Mouse (Mus musculus): Measurements from ENCODE around the gene Cyb5d1. TPM values are rescaled to one million over a fixed set of nuclear protein-coding genes. Genes with fewer than 3 reads are reported as not detected.

Cyb5d1 gene
- polyA plus RNA-seq, 1 experiment from 2014 or later: 23.9 TPM

GRCm38 (mm10) chr11:69379600-69379999 lies 15.8 kb downstream of the Cyb5d1 start:
- H3K9ac ChIP-seq (ENCODE audit: low read depth, low read length): no peak overlapping the region
- no peaks in the 10 kb centered on the region for H3K9me3 ChIP-seq (ENCODE audit: control insufficient read depth, low read length)
- 82% methylated on average over 3 of the region's 3 CpGs for WGBS
- H3K4me2 ChIP-seq (replicated peaks; ENCODE audit: low read depth, low read length): no peak overlapping the region
- peaks cover 33% of the 10 kb centered on the region for H3K36me3 ChIP-seq (ENCODE audit: control insufficient read depth, insufficient read depth, low read length)
- no peaks in the 10 kb centered on the region for H3K4me1 ChIP-seq (ENCODE audit: control insufficient read depth, insufficient read depth, low read length)
- H3K27me3 ChIP-seq (ENCODE audit: control insufficient read depth, insufficient read depth, low read length): no peaks in the 10 kb centered on the region
- no peak overlapping the region for H3K4me3 ChIP-seq (ENCODE audit: low read length)
- ATAC-seq (ENCODE audit: low FRiP score, low TSS enrichment): no peak
- H3K27ac ChIP-seq (ENCODE audit: low read depth, low read length): no peak overlapping the region

- WGBS: 93% methylated on average over 3 of the region's 3 CpGs
Observed at GRCm38 (mm10) chr11:69377766-69378165, 17.7 kb downstream of the Cyb5d1 start.

GRCm38 (mm10) chr11:69375646-69376045 lies 19.8 kb downstream of the Cyb5d1 start:
- Histone ChIP-seq H3K27ac (ENCODE audit: low read depth, low read length) (no peak overlapping the region), H3K9me3 (ENCODE audit: control insufficient read depth, low read length) (no peaks in the 10 kb centered on the region), H3K36me3 (ENCODE audit: control insufficient read depth, insufficient read depth, low read length) (peaks cover 46% of the 10 kb centered on the region), H3K9ac (ENCODE audit: low read depth, low read length) (no peak overlapping the region), H3K4me3 (ENCODE audit: low read length) (no peak overlapping the region), H3K4me2 (replicated peaks; ENCODE audit: low read depth, low read length) (no peak overlapping the region), H3K4me1 (ENCODE audit: control insufficient read depth, insufficient read depth, low read length) (peaks cover 18% of the 10 kb centered on the region), H3K27me3 (ENCODE audit: control insufficient read depth, insufficient read depth, low read length) (no peaks in the 10 kb centered on the region)
- no peak for ATAC-seq (ENCODE audit: low FRiP score, low TSS enrichment)
- WGBS: 91% methylated on average over 4 of the region's 4 CpGs

More at GRCm38 (mm10) chr11:69377766-69378165, 17.7 kb downstream of the Cyb5d1 start:
- H3K4me2 ChIP-seq (replicated peaks; ENCODE audit: low read depth, low read length): no peak overlapping the region
- no peaks in the 10 kb centered on the region for H3K9me3 ChIP-seq (ENCODE audit: control insufficient read depth, low read length)
- no peak overlapping the region for H3K27ac ChIP-seq (ENCODE audit: low read depth, low read length)
- H3K4me1 ChIP-seq (ENCODE audit: control insufficient read depth, insufficient read depth, low read length): no peaks in the 10 kb centered on the region
- no peak overlapping the region for H3K4me3 ChIP-seq (ENCODE audit: low read length)
- peaks cover 46% of the 10 kb centered on the region for H3K36me3 ChIP-seq (ENCODE audit: control insufficient read depth, insufficient read depth, low read length)
- ATAC-seq (ENCODE audit: low FRiP score, low TSS enrichment): no peak
- H3K9ac ChIP-seq (ENCODE audit: low read depth, low read length): no peak overlapping the region
- no peaks in the 10 kb centered on the region for H3K27me3 ChIP-seq (ENCODE audit: control insufficient read depth, insufficient read depth, low read length)

GRCm38 (mm10) chr11:69373223-69373965 lies 22.0 kb downstream of the Cyb5d1 start:
- peaks cover 18% of the 10 kb centered on the region for H3K4me1 ChIP-seq (ENCODE audit: control insufficient read depth, insufficient read depth, low read length)
- H3K27me3 ChIP-seq (ENCODE audit: control insufficient read depth, insufficient read depth, low read length): no peaks in the 10 kb centered on the region
- no peak for ATAC-seq (ENCODE audit: low FRiP score, low TSS enrichment)
- H3K4me3 ChIP-seq (ENCODE audit: low read length): no peak overlapping the region
- no peak overlapping the region for H3K9ac ChIP-seq (ENCODE audit: low read depth, low read length)
- H3K4me2 ChIP-seq (replicated peaks; ENCODE audit: low read depth, low read length): no peak overlapping the region
- no peak overlapping the region for H3K27ac ChIP-seq (ENCODE audit: low read depth, low read length)
- WGBS: 94% methylated on average over 16 of the region's 16 CpGs
- peaks cover 40% of the 10 kb centered on the region for H3K36me3 ChIP-seq (ENCODE audit: control insufficient read depth, insufficient read depth, low read length)
- no peaks in the 10 kb centered on the region for H3K9me3 ChIP-seq (ENCODE audit: control insufficient read depth, low read length)

GRCm38 (mm10) chr11:69372780-69373170 lies 22.7 kb downstream of the Cyb5d1 start:
- Histone ChIP-seq H3K36me3 (ENCODE audit: control insufficient read depth, insufficient read depth, low read length) (peaks cover 37% of the 10 kb centered on the region), H3K4me2 (replicated peaks; ENCODE audit: low read depth, low read length) (peak overlapping the region; percentile 40; the same call in 1 of the 2 replicates), H3K4me3 (ENCODE audit: low read length) (no peak overlapping the region), H3K4me1 (ENCODE audit: control insufficient read depth, insufficient read depth, low read length) (peaks cover 21% of the 10 kb centered on the region), H3K9ac (ENCODE audit: low read depth, low read length) (no peak overlapping the region), H3K27me3 (ENCODE audit: control insufficient read depth, insufficient read depth, low read length) (no peaks in the 10 kb centered on the region), H3K27ac (ENCODE audit: low read depth, low read length) (peak overlapping the region; percentile 82; the same call in 1 of the 2 replicates), H3K9me3 (ENCODE audit: control insufficient read depth, low read length) (no peaks in the 10 kb centered on the region)
- ATAC-seq (ENCODE audit: low FRiP score, low TSS enrichment): no peak
- 65% methylated on average over 3 of the region's 3 CpGs for WGBS

- Histone ChIP-seq H3K27me3 (ENCODE audit: control insufficient read depth, insufficient read depth, low read length) (no peaks in the 10 kb centered on the region), H3K4me1 (ENCODE audit: control insufficient read depth, insufficient read depth, low read length) (peaks cover 23% of the 10 kb centered on the region), H3K9ac (ENCODE audit: low read depth, low read length) (peak overlapping the region; percentile 34), H3K27ac (ENCODE audit: low read depth, low read length) (peak overlapping the region; percentile 82; the same call in 1 of the 2 replicates), H3K9me3 (ENCODE audit: control insufficient read depth, low read length) (no peaks in the 10 kb centered on the region), H3K4me3 (ENCODE audit: low read length) (peak overlapping the region; percentile 15; the same call in 1 of the 2 replicates), H3K36me3 (ENCODE audit: control insufficient read depth, insufficient read depth, low read length) (peaks cover 32% of the 10 kb centered on the region), H3K4me2 (replicated peaks; ENCODE audit: low read depth, low read length) (peak overlapping the region; percentile 40)
- 22% methylated on average over 12 of the region's 12 CpGs for WGBS
- no peak for ATAC-seq (ENCODE audit: low FRiP score, low TSS enrichment)
Observed at GRCm38 (mm10) chr11:69372056-69372779, 23.2 kb downstream of the Cyb5d1 start.

GRCm38 (mm10) chr11:69371601-69372000 lies 23.8 kb downstream of the Cyb5d1 start:
- Histone ChIP-seq H3K27me3 (ENCODE audit: control insufficient read depth, insufficient read depth, low read length) (no peaks in the 10 kb centered on the region), H3K9me3 (ENCODE audit: control insufficient read depth, low read length) (no peaks in the 10 kb centered on the region), H3K4me1 (ENCODE audit: control insufficient read depth, insufficient read depth, low read length) (peaks cover 23% of the 10 kb centered on the region), H3K27ac (ENCODE audit: low read depth, low read length) (peak overlapping the region; percentile 82; the same call in 1 of the 2 replicates), H3K4me3 (ENCODE audit: low read length) (peak overlapping the region; percentile 15; the same call in 1 of the 2 replicates), H3K4me2 (replicated peaks; ENCODE audit: low read depth, low read length) (peak overlapping the region; percentile 40), H3K9ac (ENCODE audit: low read depth, low read length) (peak overlapping the region; percentile 34; the same call in 1 of the 2 replicates), H3K36me3 (ENCODE audit: control insufficient read depth, insufficient read depth, low read length) (peaks cover 28% of the 10 kb centered on the region)
- 35% methylated on average over 12 of the region's 12 CpGs for WGBS
- no peak for ATAC-seq (ENCODE audit: low FRiP score, low TSS enrichment)

- Histone ChIP-seq H3K4me3 (ENCODE audit: low read length) (peak overlapping the region; percentile 15; the same call in 1 of the 2 replicates), H3K4me1 (ENCODE audit: control insufficient read depth, insufficient read depth, low read length) (peaks cover 26% of the 10 kb centered on the region), H3K9ac (ENCODE audit: low read depth, low read length) (peak overlapping the region; percentile 28; the same call in 1 of the 2 replicates)
Observed at GRCm38 (mm10) chr11:69370817-69371215, 24.6 kb downstream of the Cyb5d1 start.

More at GRCm38 (mm10) chr11:69370817-69371215, 24.6 kb downstream of the Cyb5d1 start:
- Histone ChIP-seq H3K27me3 (ENCODE audit: control insufficient read depth, insufficient read depth, low read length) (no peaks in the 10 kb centered on the region), H3K36me3 (ENCODE audit: control insufficient read depth, insufficient read depth, low read length) (peaks cover 21% of the 10 kb centered on the region), H3K27ac (ENCODE audit: low read depth, low read length) (peak overlapping the region; percentile 82; the same call in 1 of the 2 replicates), H3K4me2 (replicated peaks; ENCODE audit: low read depth, low read length) (peak overlapping the region; percentile 40), H3K9me3 (ENCODE audit: control insufficient read depth, low read length) (no peaks in the 10 kb centered on the region)
- WGBS: 17% methylated on average over 9 of the region's 9 CpGs
- no peak for ATAC-seq (ENCODE audit: low FRiP score, low TSS enrichment)
